Mouse (Mus musculus) erythroblast, embryonic 14.5 days (primary cell): ENCODE data around the gene Slu7.

Source experiments
- GATA1 ChIP-seq: IDR thresholded peaks from 2 replicates; pipeline ENCODE4 v1.6.1; 2012; ENCODE audit warnings: low read length, inconsistent platforms, mixed read lengths
- TAL1 ChIP-seq: IDR thresholded peaks from 3 replicates; pipeline ENCODE4 v1.6.1; 2012; ENCODE audit warnings: low read length, inconsistent platforms, mixed read lengths

DNA sequence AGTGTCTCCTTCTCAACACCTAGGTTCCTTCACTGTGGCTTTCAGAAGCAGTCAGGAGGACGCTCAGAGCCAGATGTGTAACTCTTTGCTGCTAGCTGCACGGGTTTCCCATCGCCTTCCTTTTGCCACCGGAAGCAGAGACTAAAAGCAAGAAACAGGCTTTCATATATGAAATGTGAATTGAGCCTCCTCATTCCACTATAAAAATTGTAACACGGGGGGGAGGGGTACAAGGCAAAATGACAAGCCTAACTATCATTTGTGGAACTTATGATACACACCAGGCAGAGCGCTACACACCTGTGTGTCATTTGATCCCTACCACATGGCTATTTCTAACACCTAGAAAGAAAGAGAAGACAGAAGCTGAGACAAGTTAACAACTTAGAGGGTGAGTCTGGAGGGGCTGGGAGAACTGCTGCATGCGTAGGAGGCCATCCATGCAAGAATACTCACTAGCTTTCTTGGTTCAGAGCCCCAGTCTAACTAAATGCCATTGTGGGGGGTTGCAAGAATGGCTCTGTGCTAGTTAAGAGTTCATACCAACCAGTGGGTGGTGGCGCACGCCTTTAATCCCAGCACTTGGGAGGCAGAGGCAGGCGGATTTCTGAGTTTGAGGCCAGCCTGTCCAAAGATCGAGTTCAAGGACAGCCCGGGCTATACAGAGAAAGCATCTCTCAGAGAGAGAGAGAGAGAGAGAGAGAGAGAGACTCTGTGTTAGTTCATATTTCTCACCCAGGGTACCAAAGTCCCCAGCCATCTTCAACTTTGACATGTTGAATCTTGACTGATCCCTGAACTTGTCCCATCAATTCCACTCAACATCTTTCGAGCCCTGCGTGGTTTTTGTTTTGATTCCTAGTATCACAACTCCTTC, 46.3 kb upstream of the Slu7 start:
- TF ChIP-seq GATA1: no peak
- no peak for TF ChIP-seq TAL1
